Mouse (Mus musculus): Measurements from ENCODE around the gene Fbxw4.

DNA sequence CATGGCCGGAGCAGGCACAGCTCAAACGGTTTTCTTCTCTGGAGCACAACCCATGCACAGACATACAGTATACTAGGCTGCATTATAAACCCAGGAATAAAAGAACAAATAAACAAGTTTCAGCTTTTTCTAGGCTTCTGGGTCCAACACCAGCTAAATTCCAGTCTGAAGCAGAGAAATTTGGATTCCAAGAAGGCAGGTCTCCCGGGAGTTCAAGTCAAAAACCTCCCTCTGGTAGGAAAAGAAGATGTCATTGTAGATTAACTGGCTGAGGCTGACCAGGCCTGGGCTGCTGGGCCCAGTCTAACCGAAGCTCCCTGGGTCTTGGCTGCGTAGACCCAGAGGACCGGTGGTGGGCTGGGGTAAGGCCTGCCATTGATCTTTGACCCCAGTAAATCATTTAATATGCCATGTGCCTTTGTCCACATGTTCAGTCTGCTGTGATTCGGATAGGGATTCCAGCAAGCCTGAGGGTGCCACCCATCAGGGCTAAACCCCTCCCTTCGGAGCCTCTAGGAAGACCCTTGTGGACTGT, 31.0 kb upstream of the Fbxw4 start:
- TF ChIP-seq GATA1 (IDR thresholded peaks at IDR 0.05; ENCODE audit: borderline replicate concordance, low read length) (no peak), CTCF (IDR thresholded peaks at IDR 0.05; ENCODE audit: low read depth, low read length) (no peak), POLR2AphosphoS5 (IDR thresholded peaks at IDR 0.05; ENCODE audit: insufficient replicate concordance, low read depth, low read length) (no peak), TAL1 (conservative IDR thresholded peaks at IDR 0.05; ENCODE audit: low read depth, low read length) (no peak)
